Mouse (Mus musculus): ENCODE results near the gene Thada. TPM values are rescaled to one million over a fixed set of nuclear protein-coding genes. Genes with fewer than 3 reads are reported as not detected.

The Thada gene
- polyA plus RNA-seq, 1 experiment from 2014 or later = 10.8 TPM

GRCm38 (mm10) chr17:84196329-84196728 lies 269.7 kb downstream of the Thada start:
- Histone ChIP-seq H3K4me3 (ENCODE audit: low read depth, low read length) (no peak overlapping the region), H3K27me3 (replicated peaks; ENCODE audit: control insufficient read depth, insufficient read depth, low read length) (no peaks in the 10 kb centered on the region), H3K4me1 (replicated peaks; ENCODE audit: control insufficient read depth, insufficient read depth, low read length) (no peaks in the 10 kb centered on the region), H3K4me2 (ENCODE audit: low read length) (no peak overlapping the region), H3K9me3 (ENCODE audit: control insufficient read depth, low read length) (no peaks in the 10 kb centered on the region), H3K9ac (ENCODE audit: low read length) (no peak overlapping the region), H3K36me3 (ENCODE audit: control insufficient read depth, insufficient read depth, low read length) (peaks cover 27% of the 10 kb centered on the region), H3K27ac (ENCODE audit: low read depth) (no peak overlapping the region)
- ATAC-seq (replicated peaks; ENCODE audit: low FRiP score, low TSS enrichment, low read depth) (no peak), DNase-seq (ENCODE audit: low spot score) (no peak)

DNA sequence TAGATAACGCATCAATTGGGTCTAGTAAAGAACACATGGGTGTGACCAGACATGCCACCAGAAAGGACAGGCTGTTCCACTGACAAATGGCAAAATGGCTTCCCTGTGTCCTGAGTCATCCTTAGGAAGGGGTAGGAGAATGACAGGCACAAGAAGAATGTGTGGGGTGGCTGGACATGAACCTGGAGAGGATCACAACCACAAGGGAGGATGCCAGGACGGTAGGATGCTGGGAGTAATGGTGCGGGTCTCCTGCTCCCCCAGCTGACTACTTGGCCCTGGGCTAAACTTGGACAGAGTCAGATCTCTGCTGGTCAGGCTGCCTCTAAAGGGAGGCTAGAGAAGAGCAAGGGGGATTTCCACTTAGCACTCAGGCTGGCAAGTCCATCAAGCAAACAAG lies 270.2 kb downstream of the Thada start:
- Histone ChIP-seq H3K9me3 (ENCODE audit: control insufficient read depth, low read length) (no peaks in the 10 kb centered on the region), H3K36me3 (ENCODE audit: control insufficient read depth, insufficient read depth, low read length) (peaks cover 27% of the 10 kb centered on the region), H3K4me1 (replicated peaks; ENCODE audit: control insufficient read depth, insufficient read depth, low read length) (0 out of 2 replicates have a peak, but pooled peaks cover under 1% of the 10 kb centered on the region), H3K4me3 (ENCODE audit: low read depth, low read length) (no peak overlapping the region), H3K9ac (ENCODE audit: low read length) (no peak overlapping the region), H3K4me2 (ENCODE audit: low read length) (no peak overlapping the region), H3K27me3 (replicated peaks; ENCODE audit: control insufficient read depth, insufficient read depth, low read length) (no peaks in the 10 kb centered on the region), H3K27ac (ENCODE audit: low read depth) (no peak overlapping the region)
- no peak for ATAC-seq (replicated peaks; ENCODE audit: low FRiP score, low TSS enrichment, low read depth)
- 80% methylated on average over 3 of the region's 3 CpGs for WGBS
- no peak for DNase-seq (ENCODE audit: low spot score)

GRCm38 (mm10) chr17:84195003-84195395 lies 271.0 kb downstream of the Thada start:
- H3K9me3 ChIP-seq (ENCODE audit: control insufficient read depth, low read length) = no peaks in the 10 kb centered on the region
- ATAC-seq (replicated peaks; ENCODE audit: low FRiP score, low TSS enrichment, low read depth) (no peak), DNase-seq (ENCODE audit: low spot score) (no peak)
- WGBS = 40% methylated on average over 4 of the region's 4 CpGs
- peaks cover 26% of the 10 kb centered on the region for H3K36me3 ChIP-seq (ENCODE audit: control insufficient read depth, insufficient read depth, low read length)
- H3K27ac ChIP-seq (ENCODE audit: low read depth) = no peak overlapping the region
- H3K27me3 ChIP-seq (replicated peaks; ENCODE audit: control insufficient read depth, insufficient read depth, low read length) = no peaks in the 10 kb centered on the region
- no peak overlapping the region for H3K4me2 ChIP-seq (ENCODE audit: low read length)
- 0 out of 2 replicates have a peak, but pooled peaks cover 3% of the 10 kb centered on the region for H3K4me1 ChIP-seq (replicated peaks; ENCODE audit: control insufficient read depth, insufficient read depth, low read length)
- H3K4me3 ChIP-seq (ENCODE audit: low read depth, low read length) = no peak overlapping the region
- no peak overlapping the region for H3K9ac ChIP-seq (ENCODE audit: low read length)

DNA sequence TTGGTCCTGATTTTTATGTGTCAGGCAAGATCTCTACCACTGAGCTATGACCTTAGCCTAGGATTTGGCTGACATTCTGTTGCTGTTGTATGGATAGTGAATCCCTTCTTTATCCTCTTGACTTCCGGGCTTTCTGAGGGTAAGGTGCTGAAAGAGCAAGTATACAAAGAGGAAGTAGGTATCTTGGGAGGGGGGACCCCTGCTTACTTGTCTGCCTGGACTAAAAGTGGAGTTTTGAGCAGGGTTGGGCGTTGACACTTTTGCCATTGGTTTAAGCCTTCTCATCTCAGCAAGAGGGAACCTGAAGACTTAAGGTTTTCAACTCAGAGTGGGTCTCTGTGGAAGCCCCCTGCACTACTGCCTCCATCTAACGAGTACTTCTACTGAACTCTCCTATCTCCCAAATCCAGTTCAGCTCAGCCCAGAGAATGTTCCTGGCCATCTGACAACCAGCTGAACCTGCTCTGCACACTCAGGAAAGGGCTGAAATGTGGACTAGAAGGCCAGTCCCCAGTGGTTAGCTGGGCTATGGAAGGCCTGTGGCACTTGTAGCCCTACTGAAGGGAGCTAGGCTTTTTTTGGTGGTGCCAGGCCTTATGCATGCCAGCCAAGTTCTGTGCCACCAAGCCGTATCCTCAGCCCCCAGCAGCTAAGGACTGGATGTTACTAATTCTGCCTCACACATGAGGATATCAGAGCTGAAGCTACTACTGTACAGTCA lies 271.6 kb downstream of the Thada start:
- ATAC-seq (replicated peaks; ENCODE audit: low FRiP score, low TSS enrichment, low read depth) = no peak
- no peak overlapping the region for H3K4me2 ChIP-seq (ENCODE audit: low read length)
- DNase-seq (ENCODE audit: low spot score) = peak; percentile 49
- peaks cover 20% of the 10 kb centered on the region for H3K36me3 ChIP-seq (ENCODE audit: control insufficient read depth, insufficient read depth, low read length)
- 86% methylated on average over 4 of the region's 4 CpGs for WGBS
- no peak overlapping the region for H3K4me3 ChIP-seq (ENCODE audit: low read depth, low read length)
- H3K27me3 ChIP-seq (replicated peaks; ENCODE audit: control insufficient read depth, insufficient read depth, low read length) = no peaks in the 10 kb centered on the region
- no peak overlapping the region for H3K9ac ChIP-seq (ENCODE audit: low read length)
- no peaks in the 10 kb centered on the region for H3K9me3 ChIP-seq (ENCODE audit: control insufficient read depth, low read length)
- H3K27ac ChIP-seq (ENCODE audit: low read depth) = no peak overlapping the region
- H3K4me1 ChIP-seq (replicated peaks; ENCODE audit: control insufficient read depth, insufficient read depth, low read length) = peaks cover 3% of the 10 kb centered on the region; the same call in 1 of the 2 replicates

GRCm38 (mm10) chr17:84193411-84193810 lies 272.6 kb downstream of the Thada start:
- Histone ChIP-seq H3K9ac (ENCODE audit: low read length) (no peak overlapping the region), H3K4me1 (replicated peaks; ENCODE audit: control insufficient read depth, insufficient read depth, low read length) (peaks cover 10% of the 10 kb centered on the region), H3K36me3 (ENCODE audit: control insufficient read depth, insufficient read depth, low read length) (peaks cover 20% of the 10 kb centered on the region), H3K4me3 (ENCODE audit: low read depth, low read length) (no peak overlapping the region), H3K27ac (ENCODE audit: low read depth) (no peak overlapping the region), H3K4me2 (ENCODE audit: low read length) (no peak overlapping the region), H3K27me3 (replicated peaks; ENCODE audit: control insufficient read depth, insufficient read depth, low read length) (no peaks in the 10 kb centered on the region), H3K9me3 (ENCODE audit: control insufficient read depth, low read length) (no peaks in the 10 kb centered on the region)
- 83% methylated on average over 9 of the region's 9 CpGs for WGBS
- ATAC-seq (replicated peaks; ENCODE audit: low FRiP score, low TSS enrichment, low read depth) (no peak), DNase-seq (ENCODE audit: low spot score) (no peak)

DNA sequence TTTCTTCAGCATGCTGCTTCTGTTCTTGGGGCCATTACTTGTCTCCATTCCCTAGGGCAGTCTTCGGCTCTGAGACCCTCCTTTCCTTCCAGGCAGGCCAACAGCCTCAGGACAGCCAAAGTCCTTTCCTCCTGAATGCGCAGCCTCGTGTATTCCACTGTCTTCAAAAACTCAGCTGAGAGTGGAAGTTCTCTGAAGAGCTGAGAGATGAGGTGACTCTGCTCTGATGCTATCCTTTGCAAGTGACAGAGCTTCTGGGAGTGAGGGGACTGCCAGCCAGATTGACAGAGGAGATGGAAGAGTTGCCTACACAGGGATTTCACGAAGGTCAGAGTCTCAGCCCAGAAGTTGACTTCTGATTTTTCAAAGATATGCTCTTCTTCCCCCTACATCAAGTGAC lies 274.1 kb downstream of the Thada start:
- 89% methylated on average over 4 of the region's 4 CpGs for WGBS
- ATAC-seq (replicated peaks; ENCODE audit: low FRiP score, low TSS enrichment, low read depth) = no peak
- no peaks in the 10 kb centered on the region for H3K9me3 ChIP-seq (ENCODE audit: control insufficient read depth, low read length)

GRCm38 (mm10) chr17:84190885-84191284 lies 275.1 kb downstream of the Thada start:
- Histone ChIP-seq H3K9me3 (ENCODE audit: control insufficient read depth, low read length) (no peaks in the 10 kb centered on the region), H3K9ac (ENCODE audit: low read length) (no peak overlapping the region), H3K36me3 (ENCODE audit: control insufficient read depth, insufficient read depth, low read length) (peaks cover 31% of the 10 kb centered on the region), H3K27ac (ENCODE audit: low read depth) (no peak overlapping the region), H3K27me3 (replicated peaks; ENCODE audit: control insufficient read depth, insufficient read depth, low read length) (no peaks in the 10 kb centered on the region), H3K4me2 (ENCODE audit: low read length) (no peak overlapping the region), H3K4me1 (replicated peaks; ENCODE audit: control insufficient read depth, insufficient read depth, low read length) (peaks cover 10% of the 10 kb centered on the region), H3K4me3 (ENCODE audit: low read depth, low read length) (no peak overlapping the region)
- ATAC-seq (replicated peaks; ENCODE audit: low FRiP score, low TSS enrichment, low read depth) = no peak
- WGBS = 29% methylated on average over 8 of the region's 8 CpGs
- peak; percentile 95 for DNase-seq (ENCODE audit: low spot score)

More for the DNA sequence above, 274.1 kb downstream of the Thada start:
- Histone ChIP-seq H3K4me3 (ENCODE audit: low read depth, low read length) (no peak overlapping the region), H3K4me1 (replicated peaks; ENCODE audit: control insufficient read depth, insufficient read depth, low read length) (peaks cover 10% of the 10 kb centered on the region), H3K9ac (ENCODE audit: low read length) (no peak overlapping the region), H3K36me3 (ENCODE audit: control insufficient read depth, insufficient read depth, low read length) (peaks cover 20% of the 10 kb centered on the region), H3K27ac (ENCODE audit: low read depth) (no peak overlapping the region), H3K4me2 (ENCODE audit: low read length) (no peak overlapping the region), H3K27me3 (replicated peaks; ENCODE audit: control insufficient read depth, insufficient read depth, low read length) (no peaks in the 10 kb centered on the region)
- DNase-seq (ENCODE audit: low spot score) = peak; percentile 38

GRCm38 (mm10) chr17:84189127-84189854 lies 276.7 kb downstream of the Thada start:
- DNase-seq (ENCODE audit: low spot score) = peak; percentile 46
- Histone ChIP-seq H3K27me3 (replicated peaks; ENCODE audit: control insufficient read depth, insufficient read depth, low read length) (no peaks in the 10 kb centered on the region), H3K4me3 (ENCODE audit: low read depth, low read length) (peak overlapping the region; percentile 75; the same call in 1 of the 2 replicates), H3K9ac (ENCODE audit: low read length) (peak overlapping the region; percentile 60), H3K27ac (ENCODE audit: low read depth) (peak overlapping the region; percentile 97), H3K9me3 (ENCODE audit: control insufficient read depth, low read length) (no peaks in the 10 kb centered on the region), H3K4me1 (replicated peaks; ENCODE audit: control insufficient read depth, insufficient read depth, low read length) (peaks cover 10% of the 10 kb centered on the region), H3K36me3 (ENCODE audit: control insufficient read depth, insufficient read depth, low read length) (peaks cover 42% of the 10 kb centered on the region), H3K4me2 (ENCODE audit: low read length) (peak overlapping the region; percentile 61)
- no peak for ATAC-seq (replicated peaks; ENCODE audit: low FRiP score, low TSS enrichment, low read depth)
- WGBS = 73% methylated on average over 5 of the region's 5 CpGs

Data from intestine, embryonic 14.5 days (tissue).